Mouse (Mus musculus): ENCODE results near the gene Gpatch3.

The Gpatch3 gene

DNA sequence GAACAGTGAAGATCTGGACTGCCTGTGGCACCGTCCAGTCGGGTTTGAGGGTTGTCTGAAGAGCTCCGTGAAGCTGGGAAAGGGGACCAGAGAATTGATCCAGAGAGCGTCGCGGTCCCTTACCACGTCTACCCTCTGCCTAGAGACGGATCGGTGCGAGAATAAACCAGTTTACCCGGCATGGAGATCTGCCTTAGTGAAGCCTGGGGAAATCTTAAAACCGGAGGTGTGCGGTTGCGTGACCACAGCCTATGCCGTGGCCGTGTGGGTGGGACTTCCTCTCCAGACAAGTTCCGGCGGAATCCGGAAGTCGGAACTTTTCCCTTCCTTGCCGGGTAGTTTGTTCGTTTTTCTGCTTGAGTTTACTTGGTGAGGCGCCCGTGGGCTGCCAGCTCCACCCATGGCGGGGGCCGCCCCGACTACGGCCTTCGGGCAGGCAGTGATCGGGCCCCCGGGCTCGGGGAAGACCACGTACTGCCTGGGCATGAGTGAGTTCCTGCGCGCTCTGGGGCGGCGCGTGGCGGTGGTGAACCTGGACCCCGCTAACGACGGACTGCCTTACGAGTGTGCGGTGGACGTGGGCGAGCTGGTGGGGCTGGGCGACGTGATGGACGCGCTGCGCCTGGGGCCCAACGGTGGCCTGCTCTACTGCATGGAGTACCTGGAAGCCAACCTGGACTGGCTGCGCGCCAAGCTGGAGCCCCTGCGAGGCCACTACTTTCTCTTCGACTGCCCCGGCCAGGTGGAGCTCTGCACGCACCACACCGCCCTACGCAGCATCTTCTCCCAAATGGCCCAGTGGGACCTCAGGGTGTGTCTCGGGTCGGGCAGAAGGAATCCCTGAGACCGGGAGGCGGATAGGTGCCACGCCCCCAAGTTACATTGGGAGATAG lies 9.8 kb downstream of the Gpatch3 start, which contains the start of gene Gpn2:
Gpn2 (plus strand) TSS at position 304 of the 893 bp plus-strand sequence.
- DNase-seq (ENCODE audit: low spot score in 2 of 2), result peak; percentile 56 to 79

DNA sequence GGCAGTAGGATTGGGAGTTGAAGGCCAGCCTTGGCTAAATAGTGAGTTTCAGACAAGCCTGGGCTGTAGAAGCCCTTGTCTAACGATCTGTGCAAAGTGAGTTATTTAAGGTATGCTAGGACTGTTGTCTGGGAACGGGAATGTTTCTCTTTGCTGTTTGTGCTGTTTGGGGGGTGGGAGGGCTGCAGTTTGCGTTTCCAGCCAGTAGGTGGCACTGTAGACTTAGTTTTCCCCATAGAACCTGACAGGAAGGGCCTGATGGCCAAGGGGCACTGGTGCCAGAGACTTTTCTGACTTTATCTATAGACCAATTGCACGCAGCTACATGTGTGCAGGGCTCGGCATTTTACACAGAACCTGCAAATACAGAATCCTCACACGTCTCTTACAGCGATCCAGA lies 18.0 kb downstream of the Gpatch3 start:
- DNase-seq (ENCODE audit: low spot score in 2 of 2), result peak in 1 of 2 experiments; percentile 51

DNA sequence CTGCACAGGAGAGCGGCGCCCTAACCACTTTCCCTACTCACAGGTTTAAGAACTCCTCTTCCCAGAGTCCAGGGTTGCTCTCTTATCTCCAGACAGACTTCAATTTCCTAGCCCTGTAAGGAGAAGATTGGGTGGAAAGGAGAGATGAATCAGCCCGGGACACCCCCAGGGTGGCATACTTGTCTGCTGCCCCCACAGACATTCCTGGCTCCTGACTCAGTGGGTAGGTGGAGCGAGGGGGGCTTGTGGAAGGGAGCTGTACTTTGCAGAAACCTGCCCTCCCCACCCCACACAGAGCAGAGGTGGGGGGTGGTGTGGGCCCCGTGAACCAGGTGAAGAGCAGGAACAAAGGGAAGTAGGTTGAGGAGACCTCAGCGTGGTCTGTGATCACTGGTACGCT lies 21.0 kb downstream of the Gpatch3 start:
- no peak for DNase-seq (ENCODE audit: low spot score in 2 of 2)

DNA sequence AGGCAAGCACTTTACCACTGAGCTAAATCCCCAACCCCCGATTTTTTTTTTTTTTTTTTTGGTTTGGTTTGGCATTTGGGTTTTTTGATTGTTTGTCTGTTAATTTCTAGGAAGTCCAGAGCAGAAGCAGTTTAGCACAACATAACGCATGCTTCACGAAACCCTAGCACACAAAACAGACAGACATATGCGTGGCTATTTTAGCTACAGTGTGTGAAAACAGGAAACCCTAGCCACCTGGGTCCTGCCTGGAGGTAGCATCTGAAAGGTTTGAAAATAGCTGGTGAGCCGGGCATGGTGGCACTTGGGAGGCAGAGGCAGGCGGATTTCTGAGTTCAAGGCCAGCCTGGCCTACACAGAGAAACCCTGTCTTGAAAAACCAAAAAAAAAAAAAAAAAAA lies 21.5 kb downstream of the Gpatch3 start:
- DNase-seq (ENCODE audit: low spot score in 2 of 2), result no peak

DNA sequence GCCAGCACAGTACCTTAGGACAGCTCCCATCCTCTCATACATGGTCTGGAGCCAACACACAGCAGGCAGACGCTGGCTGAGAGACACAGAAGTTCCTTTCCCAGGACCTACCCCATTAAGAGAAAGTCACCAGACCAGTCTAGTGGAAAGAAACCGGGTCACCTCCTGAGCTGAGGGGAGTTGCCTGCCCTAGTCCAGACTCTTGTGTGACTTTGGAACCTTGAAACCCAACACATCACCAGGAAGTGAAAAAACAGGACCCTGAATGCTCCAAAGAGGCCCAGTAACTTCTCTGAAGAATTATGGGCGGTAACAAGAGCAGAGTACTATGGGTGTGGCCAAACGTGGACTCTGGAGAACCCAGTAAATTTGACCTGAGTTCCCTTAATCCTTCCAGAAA lies 24.1 kb downstream of the Gpatch3 start:
- no peak for DNase-seq (ENCODE audit: low spot score in 2 of 2)

DNA sequence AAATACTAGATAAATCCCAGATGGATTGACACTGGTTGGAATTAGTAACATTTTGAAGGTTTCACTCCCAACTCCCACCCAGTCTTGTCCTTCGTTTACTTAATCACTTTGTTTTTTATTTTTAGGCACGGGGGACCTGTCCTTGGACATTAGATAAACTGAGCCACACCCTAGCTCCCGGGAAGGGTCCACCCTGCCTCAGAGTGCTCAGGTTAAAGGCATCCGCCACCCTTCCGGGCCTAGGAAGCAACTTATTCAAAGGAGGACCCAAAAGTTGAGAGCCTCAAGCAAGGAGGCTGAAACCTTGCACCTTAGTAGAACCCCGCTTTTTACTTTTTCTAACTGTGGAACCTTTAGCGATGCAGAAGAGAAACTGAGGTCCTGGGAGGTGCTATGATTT lies 24.6 kb downstream of the Gpatch3 start:
- DNase-seq (ENCODE audit: low spot score in 2 of 2), result no peak

DNA sequence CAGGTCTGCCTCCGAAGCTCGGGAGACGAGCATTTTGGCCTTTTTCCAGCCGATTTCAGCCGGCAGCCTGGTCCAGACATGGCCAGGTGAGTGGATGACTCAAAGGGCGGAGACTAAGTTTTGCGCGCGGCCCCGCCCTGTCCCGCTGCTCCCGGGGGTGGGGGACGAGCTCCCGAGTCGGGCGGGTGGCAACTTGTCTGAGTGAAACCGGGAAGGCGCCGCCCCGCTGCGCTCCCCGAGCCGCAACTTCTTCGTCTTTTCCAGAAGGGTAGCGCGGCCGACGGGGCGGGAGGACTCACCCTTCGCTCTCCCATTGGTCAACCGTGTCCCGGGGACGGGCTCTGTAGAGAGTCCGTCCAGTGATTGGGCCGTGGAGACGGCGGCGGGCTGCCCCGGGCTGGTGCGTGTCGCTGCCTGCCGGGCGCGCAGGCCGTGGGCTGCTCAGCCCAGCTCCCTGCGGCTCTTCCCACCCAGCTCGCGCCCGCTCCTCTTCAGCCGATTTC lies 25.1 kb downstream of the Gpatch3 start:
- DNase-seq (ENCODE audit: low spot score in 2 of 2), result peak; percentile 51 to 68

DNA sequence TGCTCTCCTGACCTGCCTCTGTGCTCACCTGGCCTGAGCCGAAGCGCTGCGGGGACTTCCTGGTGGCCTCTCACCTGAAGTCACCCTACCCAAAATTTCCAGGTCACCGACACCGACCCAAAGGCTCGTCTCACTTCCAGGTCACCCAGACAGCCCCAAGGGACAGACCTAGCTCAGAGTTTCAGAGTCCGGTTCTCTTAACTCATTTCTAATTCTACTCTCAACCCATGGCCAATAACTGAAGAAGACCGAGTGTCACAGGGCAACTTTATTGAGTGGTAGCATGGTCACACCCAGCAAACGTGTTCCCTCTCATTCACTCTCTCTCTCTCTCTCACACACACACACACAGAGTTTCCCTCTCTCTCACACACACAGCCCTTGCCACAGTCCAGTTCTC lies 25.8 kb downstream of the Gpatch3 start:
- no peak for DNase-seq (ENCODE audit: low spot score in 2 of 2)

DNA sequence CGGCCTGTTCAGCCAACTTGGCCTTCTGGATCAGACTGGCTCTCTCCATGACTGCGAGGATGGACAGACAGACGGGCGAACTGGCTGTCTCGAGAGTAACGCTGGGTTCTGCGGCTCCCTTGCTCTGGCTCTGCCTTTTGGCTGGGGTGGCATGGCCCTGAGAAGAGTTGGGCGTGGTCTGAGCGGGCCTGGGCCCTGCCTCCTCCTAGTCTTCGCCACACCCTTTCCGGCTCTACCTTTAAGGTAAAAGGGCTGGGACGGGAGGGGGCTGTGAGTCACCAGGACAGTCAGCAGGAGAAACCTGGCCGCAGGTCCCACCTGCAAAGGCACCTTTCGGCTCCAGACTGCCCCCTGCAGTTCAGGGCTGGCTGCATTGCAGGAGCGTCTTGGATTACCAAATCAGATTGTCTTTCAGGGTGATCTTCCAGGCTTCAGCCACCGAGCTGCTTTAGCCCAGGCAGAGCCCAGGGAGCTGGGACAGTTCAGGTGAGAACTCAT lies 27.2 kb downstream of the Gpatch3 start, which contains the start of gene Sfn:
Sfn (minus strand) TSS at position 448 of the 498 bp plus-strand sequence.
- no peak for DNase-seq (ENCODE audit: low spot score in 2 of 2)

DNA sequence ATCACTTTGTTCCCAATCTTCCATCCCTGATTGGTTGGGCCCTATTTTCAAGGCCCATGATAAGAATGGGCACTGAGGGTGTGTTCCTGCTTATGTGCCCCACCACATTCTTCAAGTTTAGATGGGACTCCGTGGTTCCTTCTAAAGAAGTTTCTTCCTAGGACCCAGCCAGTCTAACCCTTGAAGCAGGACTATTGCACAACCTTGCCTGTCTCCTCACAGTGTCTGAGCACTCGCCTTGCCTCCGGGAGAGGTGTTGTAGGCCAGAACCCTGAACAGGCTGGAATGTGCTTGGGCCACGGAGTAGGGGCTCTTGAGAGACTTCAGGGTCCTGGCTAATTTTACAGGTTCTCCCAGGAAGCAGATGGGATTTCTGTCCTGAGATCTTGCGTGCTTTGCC lies 28.5 kb downstream of the Gpatch3 start:
- DNase-seq (ENCODE audit: low spot score in 2 of 2), result no peak

DNA sequence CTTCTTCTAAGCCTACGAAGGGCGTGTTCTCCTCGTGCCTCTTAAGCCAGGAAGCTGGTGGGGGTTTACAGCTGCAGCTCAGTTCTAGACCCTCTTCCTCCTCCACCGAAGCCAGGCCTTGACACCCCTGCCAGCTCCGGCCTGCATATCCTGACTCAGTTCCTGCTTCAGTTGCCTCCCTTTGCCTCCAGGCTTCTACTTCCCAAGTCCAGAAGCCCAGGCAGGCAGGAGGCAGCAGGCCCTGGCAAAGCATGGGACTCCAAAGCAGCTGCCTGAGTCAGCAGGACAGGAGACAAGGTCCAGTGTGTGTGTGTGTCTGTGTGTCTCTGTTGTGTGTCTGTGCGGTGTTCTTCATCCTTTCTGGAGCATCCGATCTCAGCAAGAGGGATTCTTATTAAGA lies 29.6 kb downstream of the Gpatch3 start:
- no peak for DNase-seq (ENCODE audit: low spot score in 2 of 2)

DNA sequence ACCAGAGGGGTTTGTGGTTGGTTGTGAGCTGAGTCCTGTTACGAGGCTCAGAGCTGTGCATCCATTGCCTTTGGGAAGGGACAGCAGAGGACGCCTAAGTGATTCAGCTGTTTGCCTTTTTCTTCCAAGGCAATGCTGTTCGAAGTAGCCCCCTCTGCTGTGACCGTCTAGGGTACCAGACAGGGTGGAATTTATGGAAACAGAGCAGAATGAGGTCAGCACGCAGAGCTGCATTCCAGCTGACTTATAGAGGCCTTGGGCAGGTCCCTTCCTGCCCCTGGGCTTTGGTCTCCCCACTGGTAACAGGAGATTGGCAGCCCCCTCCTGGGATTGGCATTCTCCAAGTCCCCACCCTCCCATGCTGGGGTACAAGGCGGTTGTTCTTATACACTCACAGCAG lies 30.3 kb downstream of the Gpatch3 start:
- no peak for DNase-seq (ENCODE audit: low spot score in 2 of 2)

DNA sequence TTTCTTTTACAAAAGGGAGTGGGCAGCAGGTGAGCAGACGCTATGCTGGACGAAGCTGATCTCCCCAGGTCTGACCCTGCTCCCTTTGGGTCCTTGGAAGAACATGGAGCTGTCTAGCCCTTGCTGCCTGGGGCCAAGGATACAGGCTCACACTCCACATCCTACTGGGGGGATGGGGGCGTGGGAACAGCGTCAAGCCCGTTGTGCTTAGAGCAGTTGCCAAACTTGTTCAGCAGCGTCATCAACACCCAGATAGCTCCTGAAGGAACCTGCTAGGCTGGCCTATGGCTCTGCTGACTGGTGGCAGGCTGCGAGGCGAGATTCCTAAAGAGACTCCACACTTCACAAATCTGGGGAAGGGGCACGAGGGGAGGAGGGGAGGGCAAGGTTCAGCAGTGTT lies 30.8 kb downstream of the Gpatch3 start:
- DNase-seq (ENCODE audit: low spot score in 2 of 2), result no peak

DNA sequence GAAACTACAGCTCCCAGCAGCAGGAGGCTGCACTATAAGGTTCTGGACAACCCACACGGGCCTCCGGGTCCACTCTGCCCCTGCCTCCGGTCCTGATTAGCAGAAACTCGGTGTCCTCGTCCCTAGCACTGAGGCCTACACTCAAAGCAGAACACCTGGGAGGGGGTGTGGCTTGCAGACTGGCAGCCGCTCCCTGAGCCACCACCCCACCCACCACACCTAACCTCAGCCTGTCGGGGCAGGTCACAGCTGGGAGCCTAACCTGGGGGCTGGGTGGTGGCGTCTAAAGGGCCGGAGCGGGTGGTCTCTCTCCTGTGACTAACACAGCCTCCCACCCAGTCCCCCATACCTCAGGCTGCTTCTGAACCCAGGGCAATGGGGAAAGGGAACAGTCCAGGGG lies 32.7 kb downstream of the Gpatch3 start:
- no peak for DNase-seq (ENCODE audit: low spot score in 2 of 2)

DNA sequence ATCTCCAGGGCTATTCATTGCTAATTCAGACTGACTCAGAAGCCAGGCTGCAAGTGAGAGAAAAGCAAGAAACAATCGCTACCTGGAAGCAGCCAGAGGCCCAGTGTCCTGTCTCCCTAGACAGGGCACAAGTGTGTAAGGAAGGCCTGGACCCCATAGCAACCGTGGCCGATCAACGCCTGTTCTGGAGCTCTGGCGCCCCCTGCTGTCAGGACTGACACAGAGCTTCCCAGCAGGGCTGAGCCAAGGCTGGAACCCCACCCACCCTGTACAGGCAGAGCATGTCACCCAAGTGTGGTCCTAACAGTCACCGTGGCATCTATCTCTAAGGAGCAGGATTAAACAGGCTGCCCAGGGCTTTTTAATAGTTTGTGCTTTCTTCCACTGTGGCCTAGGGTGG lies 35.2 kb downstream of the Gpatch3 start:
- peak in 1 of 2 experiments; percentile 49 for DNase-seq (ENCODE audit: low spot score in 2 of 2)

DNA sequence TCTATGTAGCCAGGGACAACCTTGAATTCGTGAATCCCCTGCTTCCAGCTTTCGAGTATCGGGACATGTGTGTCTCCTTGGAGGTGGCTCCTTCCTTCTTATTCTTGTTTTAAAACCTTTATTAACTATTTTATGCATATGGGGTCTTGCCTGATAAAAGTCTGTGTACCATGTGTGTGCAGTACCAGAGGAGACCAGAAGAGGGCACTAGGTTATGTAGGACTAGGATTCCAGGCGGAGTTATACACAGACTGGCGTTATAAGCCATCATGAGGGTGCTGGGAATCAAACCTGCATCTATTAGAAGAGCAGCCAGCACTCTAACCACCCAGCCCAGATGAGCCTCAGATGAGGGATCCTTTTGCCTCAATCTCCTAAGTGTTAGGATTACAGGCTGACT lies 37.3 kb downstream of the Gpatch3 start:
- DNase-seq (ENCODE audit: low spot score in 2 of 2), result no peak

DNA sequence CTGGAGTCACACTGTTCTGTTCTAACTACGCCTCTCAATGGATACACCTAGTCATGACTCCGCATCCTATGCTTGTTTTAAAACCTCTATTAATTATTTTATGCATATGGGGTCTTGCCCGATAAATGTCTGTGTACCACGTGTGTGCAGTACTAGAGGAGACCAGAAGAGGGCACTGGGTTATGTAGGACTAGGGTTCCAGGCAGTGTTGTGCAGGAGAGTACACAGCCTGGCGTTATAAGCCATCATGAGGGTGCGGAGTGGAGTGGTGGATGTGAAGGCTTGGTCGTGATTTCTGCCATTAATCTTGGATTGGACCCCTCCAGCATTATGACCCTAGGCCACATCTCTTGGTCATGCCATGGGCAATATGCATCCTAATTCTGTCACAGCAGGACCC lies 37.9 kb downstream of the Gpatch3 start:
- DNase-seq (ENCODE audit: low spot score in 2 of 2), result no peak

DNA sequence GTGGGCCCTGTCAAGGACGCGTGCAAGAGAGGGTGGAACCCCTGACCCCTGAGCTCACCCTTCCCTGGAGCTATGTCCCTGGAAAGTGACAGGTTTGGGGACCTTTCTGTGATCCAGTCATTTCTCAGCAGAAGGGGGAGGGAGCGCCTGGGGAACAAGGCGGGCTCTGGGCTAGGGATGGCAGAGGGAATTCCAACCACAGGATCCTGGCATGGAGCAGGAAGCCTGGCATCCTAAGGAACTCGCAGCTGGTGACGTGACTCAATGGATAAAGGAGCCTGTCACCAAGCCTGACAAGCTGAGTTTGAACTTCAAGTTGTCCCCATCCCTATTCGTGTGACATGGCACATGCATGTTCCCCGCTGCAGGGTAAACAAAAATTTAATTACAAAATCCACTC lies 38.5 kb downstream of the Gpatch3 start:
- no peak for DNase-seq (ENCODE audit: low spot score in 2 of 2)

DNA sequence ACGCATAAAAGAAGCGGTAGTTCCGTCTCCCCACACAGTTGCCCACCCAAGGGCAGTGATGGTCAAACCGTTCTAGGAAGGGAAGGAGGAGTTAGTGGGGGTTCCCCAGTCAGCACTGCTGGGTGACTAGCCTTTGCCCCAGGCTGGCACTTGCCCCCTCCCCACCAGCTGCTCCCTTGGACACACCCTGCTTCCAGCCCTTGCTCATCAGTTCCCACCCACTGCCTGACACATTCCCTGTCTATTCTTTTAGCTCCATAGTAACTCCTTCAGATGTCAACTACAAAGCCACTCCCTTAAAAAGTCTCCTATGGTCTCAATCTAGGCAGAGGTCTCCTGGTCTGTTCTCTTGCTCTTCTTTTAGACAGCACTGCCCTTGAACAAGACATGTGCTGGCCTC lies 39.3 kb downstream of the Gpatch3 start:
- no peak for DNase-seq (ENCODE audit: low spot score in 2 of 2)

DNA sequence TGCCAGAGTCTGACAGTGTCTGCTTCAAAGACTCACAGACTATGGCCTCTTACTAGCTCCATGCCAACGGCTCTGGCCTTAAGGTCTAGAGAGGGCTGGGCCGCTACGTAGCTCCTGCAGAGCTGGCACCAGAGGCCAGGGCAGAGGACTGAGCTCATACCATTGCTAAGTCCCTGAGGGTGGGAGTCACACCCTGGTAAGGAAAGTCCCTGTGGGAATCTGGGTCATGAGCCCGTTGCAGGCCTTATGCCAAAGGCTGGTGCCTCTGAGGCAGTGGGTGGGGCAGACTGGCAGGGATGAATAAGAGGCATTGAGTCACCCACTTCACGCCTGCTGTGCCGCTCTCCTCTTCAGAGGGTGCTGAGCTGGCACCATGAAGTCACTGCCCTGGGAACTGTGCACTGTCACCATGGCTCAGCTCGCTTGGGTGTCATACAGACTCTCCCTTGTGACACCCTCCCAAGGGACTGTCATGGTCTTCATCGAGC lies 39.8 kb downstream of the Gpatch3 start:
- DNase-seq (ENCODE audit: low spot score in 2 of 2), result peak; percentile 21 to 49

DNA sequence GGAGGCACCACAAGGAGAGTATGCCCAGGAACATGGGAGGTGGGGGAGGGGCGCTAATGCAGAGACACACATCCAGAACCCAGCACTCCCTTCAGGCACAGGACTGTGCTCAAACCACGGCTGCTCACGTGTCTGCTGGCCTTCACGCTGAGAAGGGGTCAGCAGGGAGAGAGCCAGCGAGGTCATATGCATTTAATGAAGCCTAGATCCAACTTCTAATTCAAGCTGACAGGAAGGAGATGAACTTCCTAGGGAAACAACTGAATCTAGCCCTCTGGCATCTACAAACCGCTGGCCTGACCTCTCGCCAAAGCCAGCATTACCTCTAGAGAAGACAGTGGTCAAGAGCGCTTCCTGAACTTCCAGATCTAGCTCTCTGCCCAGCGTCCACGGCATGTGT lies 40.9 kb downstream of the Gpatch3 start:
- no peak for DNase-seq (ENCODE audit: low spot score in 2 of 2)

DNA sequence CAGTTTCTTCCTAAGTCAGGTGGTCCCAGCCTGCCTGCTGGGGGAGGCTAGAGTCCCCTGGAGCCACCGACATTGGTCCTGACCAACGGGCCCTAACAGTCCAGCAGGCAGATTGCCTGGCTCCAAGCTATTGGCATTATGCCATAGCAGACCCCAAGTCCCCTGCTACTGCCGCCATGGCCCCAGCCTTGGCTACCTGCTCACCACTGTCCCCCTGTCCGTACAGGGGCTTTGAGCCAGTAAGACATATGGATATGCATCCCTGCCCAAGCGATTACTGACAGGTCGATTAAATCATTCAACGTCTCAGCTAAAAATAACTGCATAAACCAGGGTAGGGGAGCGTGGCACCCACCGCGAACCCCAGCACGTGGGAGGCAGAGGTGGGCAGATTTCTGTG lies 43.4 kb downstream of the Gpatch3 start:
- DNase-seq (ENCODE audit: low spot score in 2 of 2), result no peak

DNA sequence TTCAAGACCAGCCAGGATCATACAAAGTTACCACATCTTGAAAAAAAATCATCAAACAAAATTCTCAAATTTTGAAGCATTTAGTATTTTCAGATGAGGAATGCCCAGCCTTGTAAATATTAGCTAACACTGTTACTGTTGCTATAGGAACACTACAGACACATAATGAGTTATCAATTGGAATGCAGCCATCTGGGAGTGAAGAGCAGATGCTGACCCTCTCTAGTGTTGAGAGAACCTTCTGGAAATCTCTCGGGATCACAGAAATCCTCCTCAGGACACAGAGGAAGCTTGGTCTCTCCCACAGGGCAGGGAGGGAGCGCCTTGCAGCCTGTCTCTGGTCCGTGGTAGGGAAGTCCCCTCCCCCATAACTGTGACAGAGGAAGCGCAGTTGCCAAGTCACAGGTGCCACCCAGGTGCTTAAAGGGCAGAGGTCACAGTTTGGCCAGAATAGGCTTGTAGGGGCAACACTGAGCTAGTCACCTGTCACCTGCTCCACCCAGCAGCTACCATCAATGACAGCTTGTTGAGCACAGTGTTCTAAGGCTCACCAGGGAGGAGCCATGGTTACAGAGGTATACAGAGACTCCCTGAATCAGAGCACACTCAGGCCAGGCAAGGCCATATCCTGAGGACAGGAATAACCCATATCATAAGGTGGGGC lies 45.1 kb downstream of the Gpatch3 start:
- DNase-seq (ENCODE audit: low spot score in 2 of 2), result no peak
